Mouse (Mus musculus) olfactory bulb, adult 2 months (tissue): ENCODE data around the gene Daam1.

Source experiments
- CTCF ChIP-seq: fragments of 200-500 bp; IDR thresholded peaks from 2 replicates; pipeline ENCODE4 v1.5.1; 2012; ENCODE audit warnings: low read depth, mild to moderate bottlenecking, low read length, moderate library complexity; ENCODE audit not compliant: insufficient read depth
- POLR2A ChIP-seq: fragments of 200-500 bp; IDR thresholded peaks from 2 replicates; pipeline ENCODE4 v1.6.1; 2012; ENCODE audit warnings: mild to moderate bottlenecking, low read depth, low read length, moderate library complexity; ENCODE audit not compliant: insufficient read depth

DNA sequence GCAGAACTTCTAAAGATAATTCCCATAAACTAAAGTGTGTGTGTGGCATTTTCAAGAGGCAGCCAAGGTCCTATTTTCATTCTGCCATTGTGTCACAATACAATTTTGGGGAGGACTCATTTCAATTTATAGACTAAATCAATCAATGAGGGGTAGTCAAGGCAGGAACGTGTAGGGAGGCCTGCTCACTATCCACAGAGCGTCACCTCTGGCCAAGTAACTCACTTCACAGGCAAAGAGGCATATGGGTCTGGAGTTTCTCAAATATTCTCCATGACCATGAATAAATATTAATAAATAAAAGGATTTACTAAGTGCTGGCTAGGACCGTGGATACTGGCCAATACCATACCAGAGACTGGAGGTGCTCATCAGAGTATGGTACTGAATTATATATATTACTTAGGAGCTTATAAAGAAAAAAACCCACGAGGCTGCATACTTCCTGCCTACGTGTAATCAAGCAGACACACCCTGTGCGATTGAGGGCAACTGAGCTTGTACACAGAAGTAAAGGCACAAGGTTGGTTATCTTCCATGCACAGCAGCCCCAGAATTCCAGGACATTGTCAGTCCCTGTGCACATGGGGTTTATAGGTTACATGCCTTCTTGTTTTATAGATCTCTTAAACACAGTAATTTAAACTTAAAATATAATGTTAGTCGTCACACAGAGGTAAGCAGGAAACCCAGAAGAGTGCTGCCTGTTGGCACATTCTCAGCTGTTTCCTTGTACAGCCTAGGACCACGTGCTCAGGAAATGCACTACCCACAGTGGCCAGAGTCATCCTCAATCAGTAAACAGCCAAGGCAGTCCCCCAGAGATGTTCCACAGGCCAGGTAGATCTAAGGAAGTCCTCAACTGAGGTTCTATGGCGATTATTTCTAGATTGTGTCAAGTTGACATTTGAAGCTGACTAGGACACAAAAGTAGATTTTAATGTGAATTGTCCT is 101.8 kb downstream of the Daam1 start:
- TF ChIP-seq CTCF: no peak
- no peak for TF ChIP-seq POLR2A
